Mouse (Mus musculus): Measurements from ENCODE around the gene Rnf40. TPM values are rescaled to one million over a fixed set of nuclear protein-coding genes. Genes with fewer than 3 reads are reported as not detected.

Gene Rnf40
- polyA plus RNA-seq, 1 experiment from 2014 or later = 51.1 TPM

Other genes with a start within 250 kb of the Rnf40 start
- gene Zfp768, start 243.2 kb upstream of the Rnf40 start, polyA plus RNA-seq (2015; fragmentation: Nextera tagmentation; extraction: Ambion mirVana) = 19.1 and 19.2 TPM in 2 replicates
- gene Zfp747, start 212.7 kb upstream of the Rnf40 start, polyA plus RNA-seq (2015; fragmentation: Nextera tagmentation; extraction: Ambion mirVana) = 10.3 and 10.5 TPM in 2 replicates
- 5.2 and 6.6 TPM in 2 replicates for gene 9130019O22Rik, start 201.6 kb upstream of the Rnf40 start, polyA plus RNA-seq (2015; fragmentation: Nextera tagmentation; extraction: Ambion mirVana)
- gene E430018J23Rik, start 195.1 kb upstream of the Rnf40 start, polyA plus RNA-seq (2015; fragmentation: Nextera tagmentation; extraction: Ambion mirVana) = 6.3 and 6.6 TPM in 2 replicates
- 5.7 and 6.4 TPM in 2 replicates for gene Zfp764, start 181.9 kb upstream of the Rnf40 start, polyA plus RNA-seq (2015; fragmentation: Nextera tagmentation; extraction: Ambion mirVana)
- 32.0 and 34.2 TPM in 2 replicates for gene Zfp688, start 166.7 kb upstream of the Rnf40 start, polyA plus RNA-seq (2015; fragmentation: Nextera tagmentation; extraction: Ambion mirVana)
- gene Zfp689, start 139.6 kb upstream of the Rnf40 start, polyA plus RNA-seq (2015; fragmentation: Nextera tagmentation; extraction: Ambion mirVana) = 16.1 and 16.4 TPM in 2 replicates
- gene Prr14, start 129.2 kb upstream of the Rnf40 start, polyA plus RNA-seq (2015; fragmentation: Nextera tagmentation; extraction: Ambion mirVana) = 40.5 TPM in 2 replicates
- gene Fbrs, start 109.6 kb upstream of the Rnf40 start, polyA plus RNA-seq (2015; fragmentation: Nextera tagmentation; extraction: Ambion mirVana) = 13.8 and 15.9 TPM in 2 replicates
- gene Srcap, start 76.8 kb upstream of the Rnf40 start, polyA plus RNA-seq (2015; fragmentation: Nextera tagmentation; extraction: Ambion mirVana) = 60.4 and 68.0 TPM in 2 replicates
- 17.4 and 17.5 TPM in 2 replicates for gene Gm42715, start 69.2 kb upstream of the Rnf40 start, polyA plus RNA-seq (2015; fragmentation: Nextera tagmentation; extraction: Ambion mirVana)
- gene Tmem265, start 27.4 kb upstream of the Rnf40 start, polyA plus RNA-seq (2015; fragmentation: Nextera tagmentation; extraction: Ambion mirVana) = 5.7 and 6.3 TPM in 2 replicates
- gene Phkg2, start 15.4 kb upstream of the Rnf40 start, polyA plus RNA-seq (2015; fragmentation: Nextera tagmentation; extraction: Ambion mirVana) = 60.0 and 61.0 TPM in 2 replicates
- gene Ccdc189, start 172 bp upstream of the Rnf40 start, polyA plus RNA-seq (2015; fragmentation: Nextera tagmentation; extraction: Ambion mirVana) = 10.8 and 10.9 TPM in 2 replicates
- 25.5 and 26.6 TPM in 2 replicates for gene Zfp629, start 27.0 kb downstream of the Rnf40 start, polyA plus RNA-seq (2015; fragmentation: Nextera tagmentation; extraction: Ambion mirVana)
- 52.9 and 59.2 TPM in 2 replicates for gene Bcl7c, start 120.2 kb downstream of the Rnf40 start, polyA plus RNA-seq (2015; fragmentation: Nextera tagmentation; extraction: Ambion mirVana)
- gene Ctf1, start 124.0 kb downstream of the Rnf40 start, polyA plus RNA-seq (2015; fragmentation: Nextera tagmentation; extraction: Ambion mirVana) = 3.7 and 3.8 TPM in 2 replicates
- 0.12 and 0.15 TPM in 2 replicates for gene Ctf2, start 143.4 kb downstream of the Rnf40 start, polyA plus RNA-seq (2015; fragmentation: Nextera tagmentation; extraction: Ambion mirVana)
- gene Fbxl19, start 155.8 kb downstream of the Rnf40 start, polyA plus RNA-seq (2015; fragmentation: Nextera tagmentation; extraction: Ambion mirVana) = 10.8 and 12.1 TPM in 2 replicates
- gene Orai3, start 181.0 kb downstream of the Rnf40 start, polyA plus RNA-seq (2015; fragmentation: Nextera tagmentation; extraction: Ambion mirVana) = 8.1 and 9.8 TPM in 2 replicates
- 21.5 and 21.6 TPM in 2 replicates for gene Setd1a, start 187.9 kb downstream of the Rnf40 start, polyA plus RNA-seq (2015; fragmentation: Nextera tagmentation; extraction: Ambion mirVana)
- gene Gm49388, start 196.8 kb downstream of the Rnf40 start, polyA plus RNA-seq (2015; fragmentation: Nextera tagmentation; extraction: Ambion mirVana) = not detected in 2 replicates
- 8.9 and 10.2 TPM in 2 replicates for gene Hsd3b7, start 211.8 kb downstream of the Rnf40 start, polyA plus RNA-seq (2015; fragmentation: Nextera tagmentation; extraction: Ambion mirVana)
- gene Stx4a, start 235.5 kb downstream of the Rnf40 start, polyA plus RNA-seq (2015; fragmentation: Nextera tagmentation; extraction: Ambion mirVana) = 19.5 and 21.8 TPM in 2 replicates
- 70.0 and 72.9 TPM in 2 replicates for gene Stx1b, start 235.8 kb downstream of the Rnf40 start, polyA plus RNA-seq (2015; fragmentation: Nextera tagmentation; extraction: Ambion mirVana)